Mouse (Mus musculus) thymus, adult 18-20 months (tissue): ENCODE data around the gene Cln6.
"Not testable (repeated sequence)": the region's sequence is repeated elsewhere in the genome, so short reads cannot be mapped to it uniquely, and the experiment has no call there.

Experiments
- DNase-seq, 2 experiments: peaks; one replicate each; pipeline ENCODE4 v3.0.0; 2022; ENCODE audit warnings: mixed read lengths in 2 of 2

The Cln6 gene

GRCm38 (mm10) chr9:62838506-62839171, at the start of gene Cln6:
Gene Cln6 (plus strand): TSS chr9:62838785.
- peak; percentile 71 to 84 for DNase-seq

- no peak for DNase-seq
These were observed 48.7 kb upstream of the Cln6 start for GRCm38 (mm10) chr9:62789856-62790255.

- not testable (repeated sequence) for DNase-seq
These were observed 39.4 kb upstream of the Cln6 start for GRCm38 (mm10) chr9:62799218-62799617.

GRCm38 (mm10) chr9:62810095-62810494, 28.5 kb upstream of the Cln6 start:
- DNase-seq, result no peak

- DNase-seq, result no peak
These were observed 27.8 kb upstream of the Cln6 start for GRCm38 (mm10) chr9:62810543-62811515.

- peak; percentile 80 to 85 for DNase-seq
These were observed 27.0 kb upstream of the Cln6 start, which contains the start of gene Fem1b for GRCm38 (mm10) chr9:62811516-62812121. Gene Fem1b (minus strand): TSS chr9:62811934.

GRCm38 (mm10) chr9:62812216-62813049, 26.2 kb upstream of the Cln6 start:
- DNase-seq, result no peak

GRCm38 (mm10) chr9:62814751-62815150, 23.8 kb upstream of the Cln6 start:
- DNase-seq, result no peak

- DNase-seq, result no peak
These were observed 22.1 kb upstream of the Cln6 start for GRCm38 (mm10) chr9:62816323-62817098.

GRCm38 (mm10) chr9:62817099-62817571, 21.4 kb upstream of the Cln6 start:
- no peak for DNase-seq

GRCm38 (mm10) chr9:62817828-62818614, 20.6 kb upstream of the Cln6 start:
- no peak for DNase-seq

GRCm38 (mm10) chr9:62819494-62819893, 19.1 kb upstream of the Cln6 start:
- DNase-seq, result no peak

- not testable (repeated sequence) for DNase-seq
These were observed 18.7 kb upstream of the Cln6 start for GRCm38 (mm10) chr9:62819910-62820309.

- DNase-seq, result no peak
These were observed 17.8 kb upstream of the Cln6 start for GRCm38 (mm10) chr9:62820829-62821228.

GRCm38 (mm10) chr9:62821811-62822210, 16.8 kb upstream of the Cln6 start:
- no peak for DNase-seq

GRCm38 (mm10) chr9:62825791-62826393, 12.7 kb upstream of the Cln6 start:
- DNase-seq, result no peak

GRCm38 (mm10) chr9:62826456-62826855, 12.1 kb upstream of the Cln6 start:
- DNase-seq, result no peak

GRCm38 (mm10) chr9:62827939-62828652, 10.5 kb upstream of the Cln6 start:
- DNase-seq, result no peak

GRCm38 (mm10) chr9:62828662-62829086, 9.9 kb upstream of the Cln6 start:
- peak; percentile 78 to 80 for DNase-seq
